Mouse (Mus musculus) cerebellum, adult 8-10 months (tissue): ENCODE measurements around the gene Vmn2r13.
"Not testable (repeated sequence)": the region's sequence is repeated elsewhere in the genome, so short reads cannot be mapped to it uniquely, and the experiment has no call there.

Experiments
- DNase-seq: peaks from one replicate; pipeline ENCODE4 v3.0.0; 2022

The Vmn2r13 gene

DNA sequence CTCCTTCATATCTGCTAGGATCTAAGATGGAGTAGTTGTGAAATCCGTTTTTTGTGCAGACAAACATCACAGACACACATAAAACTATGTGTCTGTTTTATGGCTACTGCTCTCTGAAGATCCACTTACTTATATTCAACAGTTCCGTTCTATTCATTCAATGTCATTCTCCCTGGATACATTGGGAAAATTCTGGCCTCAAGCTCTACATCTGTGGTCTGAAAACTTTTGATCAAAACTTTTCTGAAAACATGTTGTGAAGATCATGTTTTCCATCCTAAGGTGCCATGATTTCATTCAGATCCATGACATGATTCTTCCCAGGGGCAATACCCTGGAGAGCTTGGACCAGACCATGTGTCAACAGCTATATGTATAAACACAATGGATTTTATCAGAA, at the start of gene Vmn2r13:
Gene Vmn2r13, minus strand, starts transcription at position 101 of the 400 bp plus-strand sequence.
- not testable (repeated sequence) for DNase-seq

DNA sequence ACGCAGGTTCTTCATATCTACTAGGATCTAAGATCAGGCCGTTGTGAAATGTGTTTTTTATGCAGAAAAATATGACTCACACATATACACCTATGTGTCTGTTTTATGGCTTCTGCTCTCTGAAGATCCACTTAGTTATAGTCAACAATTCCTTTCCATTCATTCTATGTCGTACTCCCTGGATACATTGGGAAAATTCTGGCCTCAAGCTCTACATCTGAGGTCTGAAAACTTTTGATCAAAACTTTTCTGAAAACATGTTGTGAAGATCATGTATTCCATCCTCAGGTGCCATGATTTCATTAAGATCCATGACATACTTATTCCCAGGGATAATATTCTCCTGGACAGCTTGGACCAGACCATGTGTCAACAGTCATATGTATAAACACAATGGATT, 32.6 kb upstream of the Vmn2r13 start, which contains the start of gene Vmn2r14:
Gene Vmn2r14, minus strand, starts transcription at position 101 of the 400 bp plus-strand sequence.
- no peak for DNase-seq

DNA sequence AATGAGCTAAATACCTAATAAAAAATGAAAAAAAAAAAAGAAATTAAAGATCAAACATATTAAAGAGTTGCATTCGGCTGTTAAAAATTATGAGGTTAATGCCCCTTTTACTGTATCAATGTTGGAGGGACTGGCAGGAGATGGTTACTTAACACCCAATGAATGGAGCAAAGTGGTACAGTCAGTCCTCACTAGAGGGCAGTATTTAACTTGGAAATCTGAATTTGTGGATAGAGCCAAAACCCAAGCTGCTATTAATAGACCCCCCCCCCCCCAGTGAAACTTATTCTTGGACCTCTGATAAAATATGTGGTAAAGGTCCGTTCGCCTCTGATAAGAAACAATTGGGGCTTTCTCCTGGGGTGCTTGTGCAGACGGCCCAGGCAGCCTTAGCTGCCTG, 25.1 kb downstream of the Vmn2r13 start:
- not testable (repeated sequence) for DNase-seq

DNA sequence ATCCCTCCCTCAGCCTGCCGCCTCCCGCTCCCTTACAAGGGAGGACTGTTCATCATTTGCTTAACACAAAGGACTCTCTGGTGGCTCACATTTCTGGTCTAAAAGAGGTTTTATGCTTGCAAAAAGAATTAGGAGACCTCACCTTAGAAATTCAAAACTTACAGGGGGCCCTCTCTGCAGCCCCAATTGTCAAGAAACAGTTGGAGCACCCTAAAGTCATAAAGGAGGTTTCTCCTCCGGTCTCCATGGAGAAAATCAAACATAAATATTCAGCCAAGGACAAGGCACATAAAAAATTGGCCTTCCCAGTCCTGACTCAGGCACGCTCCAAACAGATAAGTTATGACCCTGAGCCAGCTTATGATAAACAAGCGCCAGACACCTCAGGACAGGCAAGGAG, 31.9 kb downstream of the Vmn2r13 start:
- DNase-seq, result no peak

GRCm38 (mm10) chr5:109159576-109159975, 32.4 kb downstream of the Vmn2r13 start:
- DNase-seq, result not testable (repeated sequence)

- not testable (repeated sequence) for DNase-seq
Measured at GRCm38 (mm10) chr5:109158488-109159485, 33.2 kb downstream of the Vmn2r13 start.

- no peak for DNase-seq
Measured at GRCm38 (mm10) chr5:109139546-109139945, 52.5 kb downstream of the Vmn2r13 start.

DNA sequence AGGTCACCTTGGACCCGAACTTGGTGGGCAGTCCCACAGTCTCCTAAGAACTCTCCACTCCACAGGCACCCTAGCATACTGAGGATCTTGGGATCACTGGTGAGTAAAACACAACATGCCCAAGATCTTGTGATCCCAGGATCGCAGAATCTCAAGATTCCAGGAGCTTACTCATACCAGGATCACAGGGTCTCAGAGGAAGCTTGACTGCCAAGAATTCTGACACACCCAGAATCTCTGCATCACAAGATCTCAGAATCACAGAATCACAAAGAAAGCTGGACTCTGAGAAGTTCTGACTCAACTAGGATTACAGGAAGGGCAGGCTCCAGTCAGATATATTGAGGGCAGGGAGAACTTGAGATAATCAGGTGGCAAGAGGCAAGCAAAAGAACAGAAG, 55.3 kb downstream of the Vmn2r13 start:
- DNase-seq, result no peak
